Mouse (Mus musculus) midbrain, embryonic 16.5 days (tissue): Measurements from ENCODE around the gene Krt90. TPM values are rescaled to one million over a fixed set of nuclear protein-coding genes. Genes with fewer than 3 reads are reported as not detected.

ENCODE experiments used
- ATAC-seq: fragments of 200-750 bp; cut with Nextera tagmentation; 2 replicates; pipeline ENCODE4 v1.8.0; 2017; ENCODE audit warnings: moderate TSS enrichment
- H3K27ac ChIP-seq: fragments of 300-500 bp; sonication (generic); 2 replicates; pipeline ENCODE4 v1.5.1; 2014; ENCODE audit warnings: mild to moderate bottlenecking, low read length, mixed read lengths
- H3K27me3 ChIP-seq: fragments of 300-500 bp; sonication (generic); 2 replicates; pipeline ENCODE4 v1.6.1; 2014; ENCODE audit warnings: low read depth, low read length, mixed read lengths; ENCODE audit not compliant: control insufficient read depth, insufficient read depth
- H3K36me3 ChIP-seq: fragments of 300-500 bp; sonication (generic); 2 replicates; pipeline ENCODE4 v1.6.1; 2014; ENCODE audit warnings: mild to moderate bottlenecking, low read length, moderate library complexity, mixed read lengths; ENCODE audit not compliant: control insufficient read depth, insufficient read depth
- H3K4me1 ChIP-seq: fragments of 300-500 bp; sonication (generic); 2 replicates; pipeline ENCODE4 v1.6.1; 2014; ENCODE audit warnings: mild to moderate bottlenecking, low read length, mixed read lengths; ENCODE audit not compliant: control insufficient read depth, insufficient read depth
- H3K4me2 ChIP-seq: fragments of 300-500 bp; sonication (generic); 2 replicates; pipeline ENCODE4 v1.6.1; 2014; ENCODE audit warnings: mild to moderate bottlenecking, low read length, mixed read lengths
- H3K4me3 ChIP-seq: fragments of 300-500 bp; sonication (generic); 2 replicates; pipeline ENCODE4 v1.5.1; 2014; ENCODE audit warnings: low read depth, mild to moderate bottlenecking, low read length, moderate library complexity, mixed read lengths
- H3K9ac ChIP-seq: fragments of 300-500 bp; sonication (generic); 2 replicates; pipeline ENCODE4 v1.6.1; 2014; ENCODE audit warnings: low read depth, low read length, mixed read lengths
- H3K9me3 ChIP-seq: fragments of 300-500 bp; sonication (generic); replicated peaks from 2 replicates; pipeline ENCODE4 v1.6.1; 2014; ENCODE audit warnings: mild to moderate bottlenecking, low read length, mixed read lengths; ENCODE audit not compliant: control insufficient read depth, poor library complexity, severe bottlenecking
- WGBS: fragments of 180-500 bp; shearing (Covaris S2); extraction: QIAGEN DNeasy Blood & Tissue Kit; methylation state at CpG from one replicate; pipeline ENCODE4 v1.1.7; 2014; 5-methylcytosine and 5-hydroxymethylcytosine counted together
- polyA plus RNA-seq: library from polyadenylated mRNA; unstranded; fragments of >200 nt; fragmentation: Nextera tagmentation; extraction: Ambion mirVana; gene quantifications from 2 replicates; pipeline ENCODE4 v1.2.1, GENCODE M21; 2015

Gene Krt90
- 0.19 TPM in 2 replicates for polyA plus RNA-seq

- no peak for ATAC-seq
- Histone ChIP-seq H3K27ac (no peak within 1 kb of the TSS), H3K4me1 (no peaks in the 10 kb centered on the region), H3K4me3 (no peak within 1 kb of the TSS), H3K9ac (no peak within 1 kb of the TSS), H3K9me3 (no peaks in the 10 kb centered on the region), H3K27me3 (no peaks in the 10 kb centered on the region), H3K36me3 (no peaks in the 10 kb centered on the region), H3K4me2 (no peak within 1 kb of the TSS)
- WGBS, result 58% methylated on average over 5 of the region's 5 CpGs
These were observed at the start of gene Krt90 for GRCm38 (mm10) chr15:101562850-101563249. Krt90 (minus strand) TSS chr15:101562950.

GRCm38 (mm10) chr15:101599123-101599522, 36.4 kb upstream of the Krt90 start:
- H3K36me3 ChIP-seq, result no peaks in the 10 kb centered on the region
- WGBS, result 60% methylated on average over 6 of the region's 6 CpGs
- no peak overlapping the region for H3K9ac ChIP-seq
- H3K27me3 ChIP-seq, result no peaks in the 10 kb centered on the region
- no peaks in the 10 kb centered on the region for H3K9me3 ChIP-seq
- H3K27ac ChIP-seq, result no peak overlapping the region
- no peak for ATAC-seq
- no peak overlapping the region for H3K4me3 ChIP-seq
- no peak overlapping the region for H3K4me2 ChIP-seq
- no peaks in the 10 kb centered on the region for H3K4me1 ChIP-seq

GRCm38 (mm10) chr15:101588216-101588615, 25.5 kb upstream of the Krt90 start:
- Histone ChIP-seq H3K4me2 (no peak overlapping the region), H3K4me3 (no peak overlapping the region), H3K9ac (no peak overlapping the region), H3K4me1 (no peaks in the 10 kb centered on the region), H3K36me3 (no peaks in the 10 kb centered on the region), H3K9me3 (no peaks in the 10 kb centered on the region), H3K27ac (no peak overlapping the region), H3K27me3 (no peaks in the 10 kb centered on the region)
- ATAC-seq, result no peak
- 80% methylated on average over 10 of the region's 10 CpGs for WGBS

GRCm38 (mm10) chr15:101584456-101584855, 21.7 kb upstream of the Krt90 start:
- no peaks in the 10 kb centered on the region for H3K36me3 ChIP-seq
- 61% methylated on average over 2 of the region's 2 CpGs for WGBS
- H3K9ac ChIP-seq, result no peak overlapping the region
- no peak overlapping the region for H3K4me3 ChIP-seq
- no peak overlapping the region for H3K4me2 ChIP-seq
- H3K4me1 ChIP-seq, result no peaks in the 10 kb centered on the region
- no peaks in the 10 kb centered on the region for H3K9me3 ChIP-seq
- no peak overlapping the region for H3K27ac ChIP-seq
- H3K27me3 ChIP-seq, result no peaks in the 10 kb centered on the region
- ATAC-seq, result no peak

- WGBS, result 81% methylated on average over 8 of the region's 8 CpGs
- Histone ChIP-seq H3K27me3 (no peaks in the 10 kb centered on the region), H3K27ac (no peak overlapping the region), H3K9me3 (no peaks in the 10 kb centered on the region), H3K4me3 (no peak overlapping the region), H3K36me3 (no peaks in the 10 kb centered on the region), H3K4me1 (no peaks in the 10 kb centered on the region), H3K4me2 (no peak overlapping the region), H3K9ac (no peak overlapping the region)
- no peak for ATAC-seq
These were observed 20.6 kb upstream of the Krt90 start for GRCm38 (mm10) chr15:101583211-101583965.

GRCm38 (mm10) chr15:101581701-101582100, 19.0 kb upstream of the Krt90 start:
- 94% methylated on average over 3 of the region's 3 CpGs for WGBS
- Histone ChIP-seq H3K9ac (no peak overlapping the region), H3K36me3 (no peaks in the 10 kb centered on the region), H3K9me3 (no peaks in the 10 kb centered on the region), H3K27me3 (no peaks in the 10 kb centered on the region), H3K4me3 (no peak overlapping the region), H3K4me1 (no peaks in the 10 kb centered on the region), H3K4me2 (no peak overlapping the region), H3K27ac (no peak overlapping the region)
- ATAC-seq, result no peak

- Histone ChIP-seq H3K27ac (no peak overlapping the region), H3K27me3 (no peaks in the 10 kb centered on the region), H3K9ac (no peak overlapping the region), H3K9me3 (no peaks in the 10 kb centered on the region), H3K4me1 (no peaks in the 10 kb centered on the region), H3K4me2 (no peak overlapping the region), H3K36me3 (no peaks in the 10 kb centered on the region), H3K4me3 (no peak overlapping the region)
- 83% methylated on average over 5 of the region's 5 CpGs for WGBS
- ATAC-seq, result no peak
These were observed 12.8 kb upstream of the Krt90 start for GRCm38 (mm10) chr15:101575506-101575905.

GRCm38 (mm10) chr15:101573796-101574345, 11.1 kb upstream of the Krt90 start, which contains the start of gene Krt75:
Krt75 (minus strand) TSS chr15:101573904.
- no peaks in the 10 kb centered on the region for H3K36me3 ChIP-seq
- ATAC-seq, result no peak
- no peaks in the 10 kb centered on the region for H3K27me3 ChIP-seq
- no peaks in the 10 kb centered on the region for H3K4me1 ChIP-seq
- H3K4me2 ChIP-seq, result no peak within 1 kb of the TSS
- H3K9me3 ChIP-seq, result no peaks in the 10 kb centered on the region
- 77% methylated on average over 15 of the region's 15 CpGs for WGBS
- no peak within 1 kb of the TSS for H3K9ac ChIP-seq
- H3K4me3 ChIP-seq, result no peak within 1 kb of the TSS
- no peak within 1 kb of the TSS for H3K27ac ChIP-seq

GRCm38 (mm10) chr15:101567780-101568179, 5.0 kb upstream of the Krt90 start:
- Histone ChIP-seq H3K36me3 (no peaks in the 10 kb centered on the region), H3K4me3 (no peak overlapping the region), H3K27ac (no peak overlapping the region), H3K27me3 (no peaks in the 10 kb centered on the region), H3K9ac (no peak overlapping the region), H3K4me1 (no peaks in the 10 kb centered on the region), H3K9me3 (no peaks in the 10 kb centered on the region), H3K4me2 (no peak overlapping the region)
- no peak for ATAC-seq
- WGBS, result 46% methylated on average over 7 of the region's 7 CpGs
